Mouse (Mus musculus) limb, embryonic 12.5 days (tissue): ENCODE results near the gene Specc1. TPM values are rescaled to one million over a fixed set of nuclear protein-coding genes. Genes with fewer than 3 reads are reported as not detected.
"Not testable (repeated sequence)": the region's sequence is repeated elsewhere in the genome, so short reads cannot be mapped to it uniquely, and the experiment has no call there.

Source experiments
- ATAC-seq: fragments of 200-750 bp; cut with Nextera tagmentation; 2 replicates; pipeline ENCODE4 v1.8.0; 2017; ENCODE audit warnings: low read depth, moderate TSS enrichment; ENCODE audit not compliant: insufficient number of reproducible peaks, insufficient read depth, low FRiP score, low TSS enrichment
- H3K27ac ChIP-seq: fragments of 300-500 bp; sonication (generic); 2 replicates; pipeline ENCODE4 v1.5.1; 2016; ENCODE audit warnings: mild to moderate bottlenecking, moderate library complexity
- H3K27me3 ChIP-seq: fragments of 300-500 bp; sonication (generic); 2 replicates; pipeline ENCODE4 v1.6.1; 2016; ENCODE audit warnings: mild to moderate bottlenecking, moderate library complexity
- H3K36me3 ChIP-seq: fragments of 300-500 bp; sonication (generic); 2 replicates; pipeline ENCODE4 v1.6.1; 2016; ENCODE audit warnings: mild to moderate bottlenecking, moderate library complexity
- H3K4me1 ChIP-seq: fragments of 300-500 bp; sonication (generic); replicated peaks from 2 replicates; pipeline ENCODE4 v1.6.1; 2016
- H3K4me2 ChIP-seq: fragments of 300-500 bp; sonication (generic); 2 replicates; pipeline ENCODE4 v1.6.1; 2016; ENCODE audit warnings: mild to moderate bottlenecking, moderate library complexity
- H3K4me3 ChIP-seq: fragments of 300-500 bp; sonication (generic); replicated peaks from 2 replicates; pipeline ENCODE4 v1.5.1; 2016; ENCODE audit warnings: mild to moderate bottlenecking
- H3K9ac ChIP-seq: fragments of 300-500 bp; sonication (generic); replicated peaks from 2 replicates; pipeline ENCODE4 v1.6.1; 2016; ENCODE audit warnings: mild to moderate bottlenecking, moderate library complexity
- H3K9me3 ChIP-seq: fragments of 300-500 bp; sonication (generic); 2 replicates; pipeline ENCODE4 v1.6.1; 2016; ENCODE audit warnings: mild to moderate bottlenecking, moderate library complexity
- WGBS: fragments of 180-500 bp; shearing (Covaris S2); methylation state at CpG from one replicate; pipeline ENCODE4 v1.1.7; 2016; 5-methylcytosine and 5-hydroxymethylcytosine counted together
- polyA plus RNA-seq: library from polyadenylated mRNA; unstranded; fragments of >200 nt; fragmentation: Nextera tagmentation; extraction: Ambion mirVana; gene quantifications from 2 replicates; pipeline ENCODE4 v1.2.1, GENCODE M21; 2016

The Specc1 gene
- polyA plus RNA-seq, 1 experiment from 2014 or later = 16.4 TPM

DNA sequence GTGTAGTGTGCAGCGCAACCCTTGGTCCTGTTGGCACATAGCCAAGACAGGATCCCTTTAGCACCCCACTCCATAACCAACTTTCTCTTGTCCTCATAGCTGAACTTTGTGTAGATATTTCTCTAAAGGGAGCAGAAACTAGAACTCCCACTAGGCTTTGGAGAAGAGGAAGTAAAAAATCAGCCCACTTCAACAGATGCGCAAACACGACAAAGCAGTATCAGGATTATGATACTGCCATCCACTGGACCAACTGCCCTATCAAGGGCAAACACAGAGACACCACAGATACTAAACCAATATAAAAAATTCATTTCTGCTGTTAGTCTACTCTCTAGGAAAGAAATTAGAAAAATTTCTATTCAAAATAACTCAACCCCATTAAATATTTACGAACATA lies 10.0 kb upstream of the Specc1 start:
- no peak overlapping the region for H3K4me3 ChIP-seq
- no peak overlapping the region for H3K27ac ChIP-seq
- no peak for ATAC-seq
- no peaks in the 10 kb centered on the region for H3K4me1 ChIP-seq
- 94% methylated on average over 4 of the region's 4 CpGs for WGBS
- H3K4me2 ChIP-seq = no peak overlapping the region
- H3K9ac ChIP-seq = no peak overlapping the region
- no peaks in the 10 kb centered on the region for H3K9me3 ChIP-seq
- H3K36me3 ChIP-seq = no peaks in the 10 kb centered on the region
- H3K27me3 ChIP-seq = no peaks in the 10 kb centered on the region

DNA sequence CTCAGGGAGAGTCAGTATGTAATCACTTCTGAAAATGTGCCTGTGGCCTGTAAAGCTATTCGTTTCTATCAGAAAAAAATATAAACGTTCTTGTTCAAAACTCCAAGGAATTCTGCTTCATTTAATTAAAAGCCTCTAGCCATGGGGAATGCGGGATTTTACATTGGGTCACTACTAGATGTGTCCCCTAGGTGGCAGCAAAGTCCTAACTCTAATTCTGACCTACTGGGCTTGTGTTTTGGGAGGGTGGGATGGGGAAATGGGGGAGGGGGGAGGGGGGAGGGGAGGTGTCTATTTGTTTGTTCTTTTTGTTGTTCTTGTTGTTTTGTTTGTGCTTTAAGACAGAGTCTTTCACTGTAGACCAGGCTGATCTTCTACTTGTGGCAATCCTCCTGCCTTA lies 7.2 kb upstream of the Specc1 start:
- no peaks in the 10 kb centered on the region for H3K27me3 ChIP-seq
- WGBS = 3% methylated on average over 3 of the region's 3 CpGs
- H3K4me1 ChIP-seq = no peaks in the 10 kb centered on the region
- no peak for ATAC-seq
- no peaks in the 10 kb centered on the region for H3K9me3 ChIP-seq
- no peaks in the 10 kb centered on the region for H3K36me3 ChIP-seq
- no peak overlapping the region for H3K9ac ChIP-seq
- H3K4me2 ChIP-seq = no peak overlapping the region
- no peak overlapping the region for H3K27ac ChIP-seq
- H3K4me3 ChIP-seq = no peak overlapping the region

DNA sequence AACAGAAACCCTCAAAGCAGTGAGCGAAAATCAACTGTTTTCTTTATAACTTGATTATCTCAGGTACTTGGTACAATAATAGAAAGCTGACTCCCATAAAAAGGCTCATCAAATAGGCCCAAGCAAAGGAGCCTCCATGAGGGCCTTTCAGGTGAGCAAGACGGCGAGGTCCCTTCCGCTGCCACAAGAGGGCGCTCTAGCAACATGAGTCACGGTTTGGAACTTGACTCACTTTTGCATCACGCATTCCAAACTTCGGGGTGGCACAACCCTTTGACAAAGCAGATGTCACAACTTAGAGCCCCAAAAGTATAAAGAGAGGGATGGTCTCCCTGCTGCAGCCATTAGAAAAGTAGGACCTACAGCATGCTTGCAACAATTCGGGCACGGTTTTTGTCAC lies 5.9 kb upstream of the Specc1 start:
- H3K9ac ChIP-seq = no peak overlapping the region
- H3K4me2 ChIP-seq = peak overlapping the region; percentile 24; the same call in 1 of the 2 replicates
- H3K27me3 ChIP-seq = no peaks in the 10 kb centered on the region
- H3K27ac ChIP-seq = no peak overlapping the region
- no peaks in the 10 kb centered on the region for H3K36me3 ChIP-seq
- 19% methylated on average over 10 of the region's 10 CpGs for WGBS
- no peak for ATAC-seq
- H3K4me3 ChIP-seq = no peak overlapping the region
- H3K9me3 ChIP-seq = no peaks in the 10 kb centered on the region
- no peaks in the 10 kb centered on the region for H3K4me1 ChIP-seq

DNA sequence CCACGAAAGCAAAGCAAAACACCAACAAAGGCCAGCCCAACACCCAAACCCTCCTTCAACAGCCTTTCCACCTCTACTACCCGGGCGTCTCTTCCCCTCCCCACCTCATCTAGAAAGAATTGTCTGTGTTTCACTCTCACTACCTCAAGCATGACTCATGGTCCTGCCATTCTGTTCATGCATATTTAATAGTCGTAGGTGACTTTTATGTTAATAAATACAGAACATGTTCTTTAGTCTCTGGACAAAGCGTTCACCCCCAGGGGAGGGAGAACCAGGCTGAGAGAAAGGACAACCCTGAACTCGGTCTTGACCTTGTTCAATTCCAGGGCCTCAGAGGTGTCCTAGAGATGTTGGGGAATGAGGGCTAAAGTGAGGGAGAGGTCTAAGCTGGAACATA lies 1.4 kb upstream of the Specc1 start:
- Histone ChIP-seq H3K36me3 (no peaks in the 10 kb centered on the region), H3K4me3 (no peak overlapping the region), H3K9me3 (no peaks in the 10 kb centered on the region), H3K9ac (no peak overlapping the region), H3K4me1 (0 out of 2 replicates have a peak, but pooled peaks cover 4% of the 10 kb centered on the region), H3K27ac (no peak overlapping the region), H3K27me3 (peaks cover 27% of the 10 kb centered on the region), H3K4me2 (no peak overlapping the region)
- no peak for ATAC-seq
- WGBS = 81% methylated on average over 6 of the region's 6 CpGs

DNA sequence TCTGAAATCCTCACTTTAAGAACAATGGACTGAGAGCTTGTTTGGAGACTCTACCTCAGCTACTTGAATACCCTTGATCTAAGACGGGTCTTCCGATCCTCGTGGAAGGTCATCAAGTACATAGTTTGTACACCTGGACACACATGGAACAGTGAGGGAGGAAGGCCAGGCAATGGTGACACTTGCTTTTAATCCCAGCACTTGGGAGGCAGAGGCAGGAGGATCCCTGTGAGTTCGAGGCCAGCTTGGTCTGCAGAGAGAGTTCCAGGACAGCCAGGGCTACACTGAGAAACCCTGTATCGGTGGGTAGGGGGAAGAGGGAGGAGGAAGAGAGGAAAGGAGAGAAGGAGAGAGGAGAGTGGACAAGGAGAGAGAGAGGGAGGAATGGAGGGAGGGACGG lies 612 bp upstream of the Specc1 start:
- no peak for ATAC-seq
- 0 out of 2 replicates have a peak overlapping the region, but pooled peaks have one; percentile 99 for H3K4me2 ChIP-seq
- peaks cover 27% of the 10 kb centered on the region for H3K27me3 ChIP-seq
- 0 out of 2 replicates have a peak, but pooled peaks cover 4% of the 10 kb centered on the region for H3K4me1 ChIP-seq
- H3K27ac ChIP-seq = no peak overlapping the region
- H3K36me3 ChIP-seq = no peaks in the 10 kb centered on the region
- 0 out of 2 replicates have a peak overlapping the region, but pooled peaks have one; percentile 60 for H3K4me3 ChIP-seq
- no peaks in the 10 kb centered on the region for H3K9me3 ChIP-seq
- 86% methylated on average over 6 of the region's 6 CpGs for WGBS
- no peak overlapping the region for H3K9ac ChIP-seq

DNA sequence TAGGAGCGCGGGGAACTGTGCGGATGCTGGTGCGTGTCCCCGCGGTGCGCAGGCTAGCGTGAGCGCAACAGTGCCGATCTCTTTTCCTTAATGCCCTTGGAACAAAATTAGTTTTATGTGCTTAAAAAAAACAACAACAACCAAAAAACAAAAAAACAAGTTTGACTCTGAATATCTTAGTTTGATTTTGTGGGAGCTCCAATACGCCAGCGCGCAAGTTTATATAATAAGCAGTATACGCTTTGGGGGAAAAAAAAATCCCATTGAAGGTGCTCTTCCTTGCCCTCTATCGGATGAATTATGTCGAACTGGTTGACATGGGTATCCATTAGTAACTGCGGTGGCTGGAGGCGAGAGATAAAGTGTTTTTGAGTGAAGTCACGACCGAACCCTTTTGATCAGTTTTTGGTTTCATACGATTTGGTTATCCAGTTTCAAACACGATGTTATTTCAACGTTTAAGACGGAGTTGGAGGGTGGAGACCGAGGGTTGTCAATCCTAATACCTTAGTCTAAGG lies 792 bp downstream of the Specc1 start:
- no peak for ATAC-seq
- no peak overlapping the region for H3K27ac ChIP-seq
- WGBS = 5% methylated on average over 25 of the region's 25 CpGs

DNA sequence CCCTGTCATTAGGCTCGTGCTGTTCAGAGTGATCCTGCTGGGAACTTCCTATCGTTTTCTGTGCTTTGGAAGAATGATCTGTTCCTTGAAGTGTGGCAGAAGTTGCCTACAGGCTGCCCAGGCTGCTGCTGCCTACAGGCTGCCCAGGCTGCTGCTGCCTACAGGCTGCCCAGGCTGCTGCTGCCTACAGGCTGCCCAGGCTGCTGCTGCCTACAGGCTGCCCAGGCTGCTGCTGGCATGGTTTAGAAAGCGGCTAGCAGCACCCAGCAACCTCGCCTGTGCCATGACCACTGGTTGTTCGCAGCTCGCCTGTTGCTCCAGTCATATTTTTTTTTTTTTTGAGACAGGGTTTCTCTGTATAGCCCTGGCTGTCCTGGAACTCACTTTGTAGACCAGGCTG lies 2.1 kb downstream of the Specc1 start:
- ATAC-seq, H3K27ac ChIP-seq, H3K4me2 ChIP-seq, H3K9me3 ChIP-seq, H3K4me3 ChIP-seq, H3K9ac ChIP-seq, H3K36me3 ChIP-seq, H3K4me1 ChIP-seq: not testable (repeated sequence)
- peaks cover 27% of the 10 kb centered on the region for H3K27me3 ChIP-seq
- WGBS = 58% methylated on average over 6 of the region's 6 CpGs

More for the DNA sequence above, 792 bp downstream of the Specc1 start:
- Histone ChIP-seq H3K9me3 (no peaks in the 10 kb centered on the region), H3K36me3 (no peaks in the 10 kb centered on the region), H3K9ac (peak overlapping the region; percentile 54; the same call in 1 of the 2 replicates), H3K4me2 (peak overlapping the region; percentile 99), H3K4me1 (0 out of 2 replicates have a peak, but pooled peaks cover 4% of the 10 kb centered on the region), H3K4me3 (peak overlapping the region; percentile 60), H3K27me3 (peaks cover 27% of the 10 kb centered on the region)

DNA sequence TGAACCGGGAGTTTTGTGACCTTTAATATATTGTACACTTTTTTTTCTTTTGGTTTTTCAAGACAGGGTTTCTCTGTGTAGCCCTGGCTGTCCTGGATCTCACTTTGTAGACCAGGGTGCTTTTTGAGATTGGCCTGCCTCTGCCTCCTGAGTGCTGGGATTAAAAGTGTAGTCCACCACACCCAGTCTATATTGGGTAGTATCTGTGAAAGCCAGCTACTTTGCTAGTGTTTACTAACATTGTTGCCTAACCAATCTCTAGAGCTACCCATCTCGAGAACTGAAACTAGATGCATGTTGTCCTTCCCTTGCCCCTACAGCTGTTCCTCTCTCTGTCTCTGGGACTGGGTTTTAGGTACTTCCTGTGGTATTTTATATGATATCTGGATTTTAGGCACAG lies 3.5 kb downstream of the Specc1 start:
- H3K27ac ChIP-seq = no peak overlapping the region
- H3K36me3 ChIP-seq = no peaks in the 10 kb centered on the region
- 81% methylated on average over 2 of the region's 2 CpGs for WGBS
- no peak for ATAC-seq
- H3K4me1 ChIP-seq = 0 out of 2 replicates have a peak, but pooled peaks cover 4% of the 10 kb centered on the region
- H3K9me3 ChIP-seq = no peaks in the 10 kb centered on the region
- H3K4me3 ChIP-seq = no peak overlapping the region
- peaks cover 27% of the 10 kb centered on the region for H3K27me3 ChIP-seq
- no peak overlapping the region for H3K9ac ChIP-seq
- no peak overlapping the region for H3K4me2 ChIP-seq

DNA sequence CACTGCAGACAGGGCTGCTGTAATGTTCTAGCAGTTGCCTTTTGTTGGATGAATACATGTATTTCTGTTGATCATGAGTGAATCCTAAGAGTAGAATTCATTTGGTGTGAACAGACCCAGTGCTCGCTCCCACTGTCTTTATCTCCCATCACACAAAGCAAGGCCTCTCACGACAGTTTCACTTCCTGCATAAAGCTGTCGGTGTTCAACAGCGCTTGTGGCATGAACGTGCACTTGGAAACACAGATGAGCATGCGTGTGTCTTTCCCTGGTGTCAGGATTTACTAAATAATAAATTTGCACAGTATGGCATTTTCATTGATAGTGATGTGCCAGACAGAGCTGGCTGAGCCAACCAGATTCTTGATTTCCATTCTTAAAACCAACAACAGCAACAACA lies 6.1 kb downstream of the Specc1 start:
- H3K27me3 ChIP-seq = peaks cover 16% of the 10 kb centered on the region
- H3K4me3 ChIP-seq = no peak overlapping the region
- no peak overlapping the region for H3K4me2 ChIP-seq
- H3K9me3 ChIP-seq = no peaks in the 10 kb centered on the region
- ATAC-seq = no peak
- no peaks in the 10 kb centered on the region for H3K36me3 ChIP-seq
- H3K4me1 ChIP-seq = no peaks in the 10 kb centered on the region
- no peak overlapping the region for H3K9ac ChIP-seq
- 82% methylated on average over 6 of the region's 6 CpGs for WGBS
- H3K27ac ChIP-seq = no peak overlapping the region

DNA sequence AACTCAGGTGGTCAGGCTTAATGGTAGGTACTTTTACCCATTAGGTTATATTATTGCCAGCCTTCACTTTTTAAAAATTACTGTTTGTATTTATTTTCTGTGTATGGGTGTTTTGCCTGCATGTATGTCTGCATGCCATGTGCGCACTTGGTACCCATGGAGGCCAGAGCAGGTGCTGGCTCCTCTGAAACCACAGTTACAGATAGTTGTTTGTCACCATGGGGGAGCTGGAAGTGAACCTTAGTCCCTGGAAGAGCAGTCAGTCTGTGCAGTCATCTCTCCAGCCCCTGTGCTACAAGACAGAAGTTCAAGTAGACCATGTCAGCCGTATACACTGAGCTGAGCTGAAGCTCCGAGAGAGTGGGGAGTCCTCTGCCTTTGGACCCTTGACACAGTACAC lies 6.6 kb downstream of the Specc1 start:
- no peaks in the 10 kb centered on the region for H3K9me3 ChIP-seq
- no peak for ATAC-seq
- H3K4me1 ChIP-seq = no peaks in the 10 kb centered on the region
- no peak overlapping the region for H3K27ac ChIP-seq
- no peak overlapping the region for H3K9ac ChIP-seq
- H3K4me3 ChIP-seq = no peak overlapping the region
- H3K4me2 ChIP-seq = no peak overlapping the region
- no peaks in the 10 kb centered on the region for H3K36me3 ChIP-seq
- peaks cover 11% of the 10 kb centered on the region for H3K27me3 ChIP-seq
- 82% methylated on average over 3 of the region's 3 CpGs for WGBS

DNA sequence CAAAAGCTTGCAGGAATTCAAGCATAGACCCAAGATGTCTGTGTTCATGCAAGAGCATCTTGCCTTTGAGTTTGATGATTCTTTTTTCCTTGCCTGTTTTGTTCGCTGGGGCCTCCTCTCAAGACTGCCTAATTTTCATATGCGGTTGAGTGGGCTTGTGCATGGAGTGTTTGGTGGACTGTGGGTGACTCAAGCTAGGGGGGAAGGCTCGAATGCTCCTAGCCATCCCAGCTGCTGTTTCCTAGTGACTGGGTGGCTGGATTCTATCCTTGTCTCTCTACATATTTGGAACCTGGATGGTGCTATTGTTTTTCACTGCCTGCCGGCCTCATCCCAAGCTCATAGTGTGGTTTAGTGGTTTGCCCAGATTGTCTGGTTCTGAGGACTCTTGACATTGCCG lies 8.0 kb downstream of the Specc1 start:
- H3K9me3 ChIP-seq = no peaks in the 10 kb centered on the region
- no peak overlapping the region for H3K4me2 ChIP-seq
- H3K27me3 ChIP-seq = peaks cover under 1% of the 10 kb centered on the region; the same call in 1 of the 2 replicates
- H3K27ac ChIP-seq = no peak overlapping the region
- ATAC-seq = no peak
- 88% methylated on average over 5 of the region's 5 CpGs for WGBS
- no peak overlapping the region for H3K9ac ChIP-seq
- H3K4me1 ChIP-seq = no peaks in the 10 kb centered on the region
- no peak overlapping the region for H3K4me3 ChIP-seq
- no peaks in the 10 kb centered on the region for H3K36me3 ChIP-seq

DNA sequence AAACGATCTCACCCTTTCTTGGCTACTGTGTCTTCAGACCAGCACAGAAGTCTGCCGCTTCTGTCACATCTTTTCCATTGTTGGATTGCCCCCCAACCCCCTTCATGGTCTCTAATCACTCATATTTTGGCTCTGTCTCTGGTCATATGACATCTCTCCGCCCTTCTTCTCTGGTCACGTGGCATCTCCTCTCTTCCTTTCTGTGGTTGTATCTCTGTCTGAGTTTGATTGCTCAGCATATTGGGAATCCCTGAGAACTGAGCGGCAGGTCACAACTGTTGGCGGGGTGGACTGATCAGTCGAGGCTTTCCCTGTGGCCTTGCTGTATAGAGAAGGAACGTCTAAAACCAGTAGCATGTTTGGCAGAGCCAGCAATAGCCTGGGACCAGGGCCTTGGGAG lies 10.5 kb downstream of the Specc1 start:
- 88% methylated on average over 8 of the region's 8 CpGs for WGBS
- H3K4me3 ChIP-seq = no peak overlapping the region
- H3K9me3 ChIP-seq = no peaks in the 10 kb centered on the region
- peaks cover 12% of the 10 kb centered on the region; the same call in 1 of the 2 replicates for H3K4me1 ChIP-seq
- H3K27me3 ChIP-seq = no peaks in the 10 kb centered on the region
- H3K9ac ChIP-seq = no peak overlapping the region
- H3K36me3 ChIP-seq = no peaks in the 10 kb centered on the region
- no peak overlapping the region for H3K27ac ChIP-seq
- ATAC-seq = no peak
- H3K4me2 ChIP-seq = no peak overlapping the region
